Mouse (Mus musculus) brain, adult 2 months (tissue): ENCODE measurements at regions not wholly inside any gene's neighbourhood (a gene's known extent, or its start where the extent isn't known, plus 50 kb on each side); places are given as distances from the start of the nearest gene placed in this dataset.

Experiments
- DNase-seq: peaks from one replicate; pipeline ENCODE4 v3.0.0; 2011; ENCODE audit warnings: low read depth, low spot score

DNA sequence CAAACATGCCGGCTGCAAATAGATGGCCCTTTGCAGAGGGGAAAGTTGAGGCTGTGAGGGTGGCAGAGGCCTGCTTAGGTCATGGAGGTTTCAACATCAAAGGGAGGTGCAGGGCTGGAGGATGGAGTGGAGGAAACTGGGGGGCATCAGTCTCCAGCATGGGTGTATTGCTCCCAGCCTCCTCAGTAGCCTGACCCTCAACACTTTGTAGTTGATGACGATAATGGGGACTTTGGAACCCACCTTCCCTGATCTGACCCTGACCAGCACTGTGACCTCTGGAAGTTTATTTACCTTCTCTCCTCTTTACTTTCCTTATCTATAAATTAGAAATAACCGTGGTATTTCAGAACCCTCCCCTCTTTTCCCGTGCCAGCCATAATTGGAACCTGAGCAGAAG lies 56.2 kb downstream of the Gm26897 start:
- DNase-seq, result no peak

DNA sequence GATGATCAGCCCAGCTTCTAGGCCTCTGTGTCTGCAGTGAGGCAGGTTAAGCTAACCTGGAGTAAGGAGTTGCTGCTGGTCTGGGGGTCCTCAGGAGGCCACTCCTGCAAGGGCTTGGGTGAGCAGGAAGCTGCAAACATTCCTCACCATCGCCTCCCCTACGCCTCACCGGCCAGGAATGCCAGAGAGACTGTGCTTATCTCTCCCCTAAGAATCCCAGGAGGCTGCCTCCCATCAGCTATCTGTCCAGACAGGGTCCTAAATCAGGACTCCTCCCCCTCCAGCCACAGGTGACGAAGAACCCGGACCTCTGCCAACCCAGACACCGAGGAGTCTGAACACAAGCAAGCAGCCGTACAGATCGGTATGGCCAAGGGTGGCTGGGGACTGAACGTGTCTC lies 56.8 kb downstream of the Gm26897 start:
- no peak for DNase-seq

DNA sequence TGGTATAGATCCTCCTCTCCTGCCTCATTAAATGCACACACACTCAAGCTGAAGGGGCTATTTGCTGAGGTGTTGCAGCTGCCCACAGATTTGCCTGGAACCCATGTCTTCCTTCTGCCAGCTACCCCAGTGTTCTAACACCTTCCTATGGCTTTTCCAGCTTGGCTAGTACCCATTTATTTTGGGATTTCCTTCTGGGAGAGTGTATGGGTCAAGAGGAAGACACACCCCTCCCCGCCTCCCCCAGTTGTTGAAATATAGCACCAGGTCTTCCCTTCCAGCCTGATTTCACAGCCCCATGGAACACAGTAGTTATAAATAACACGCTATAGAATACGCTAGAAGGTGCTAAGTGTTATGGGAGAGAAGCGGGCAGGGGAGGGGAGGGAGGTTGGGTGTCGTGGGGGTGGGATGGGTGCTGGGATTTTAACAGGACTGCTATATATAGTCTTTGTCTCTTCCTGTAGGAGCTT lies 57.4 kb downstream of the Gm26897 start:
- peak; percentile 79 for DNase-seq

DNA sequence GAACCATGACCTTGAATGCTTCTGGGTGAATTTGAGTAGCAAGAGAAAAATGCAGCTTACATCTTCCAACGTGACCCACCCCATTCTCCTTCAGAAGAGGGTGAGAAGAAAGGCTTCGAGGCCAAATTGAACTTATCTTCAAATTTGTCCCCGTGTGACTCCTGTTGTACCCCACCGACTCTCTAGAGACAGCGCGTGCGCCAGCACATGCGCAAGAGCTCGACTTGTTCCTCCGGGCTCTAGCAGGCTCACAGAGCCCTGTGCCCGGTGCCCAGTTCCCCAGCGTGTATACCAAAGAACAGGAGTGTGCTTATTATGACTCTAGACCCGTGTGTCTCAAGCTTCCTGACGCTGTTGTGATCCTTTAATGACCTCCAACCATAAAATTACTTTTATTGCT lies 59.0 kb downstream of the Gm26897 start:
- no peak for DNase-seq

DNA sequence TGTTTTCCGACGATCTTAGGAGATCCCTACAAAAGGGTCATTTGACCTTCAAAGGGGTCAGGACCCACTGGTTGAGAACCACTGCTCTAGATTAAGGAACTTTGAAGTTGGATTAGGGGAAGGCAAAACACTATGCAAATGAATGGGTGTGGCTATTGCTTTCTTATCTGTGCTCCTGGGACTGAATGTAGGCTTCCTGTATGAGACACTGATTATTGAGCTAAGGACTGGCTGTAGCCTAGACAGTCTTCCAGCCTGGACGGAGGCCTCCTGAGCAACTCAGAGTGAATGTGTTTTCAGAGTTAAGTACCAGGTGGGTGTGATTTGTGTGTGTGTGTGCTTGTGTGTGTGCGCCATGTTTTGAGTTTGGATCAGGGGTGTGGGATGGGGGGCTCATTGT lies 59.5 kb downstream of the Gm26897 start:
- no peak for DNase-seq

DNA sequence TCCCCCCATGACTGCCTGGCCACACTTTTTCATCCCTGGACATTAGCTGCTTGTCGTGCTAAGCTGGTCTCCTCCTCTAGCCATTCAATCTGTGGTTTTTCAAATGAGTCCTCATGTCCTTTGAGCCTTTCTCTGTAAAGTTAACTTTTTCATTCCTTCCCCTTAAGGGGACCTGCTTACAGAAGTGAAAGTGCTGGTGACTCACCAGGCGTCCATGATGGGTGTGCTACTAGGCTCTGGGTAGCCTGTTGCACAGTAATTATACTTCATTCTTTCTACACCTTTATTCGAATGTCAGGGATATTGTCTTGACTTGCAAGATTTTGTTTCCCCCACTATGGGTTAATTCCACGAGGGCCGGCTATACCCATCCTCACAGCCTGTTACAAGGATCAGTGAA lies 63.2 kb downstream of the Gm26897 start:
- DNase-seq, result no peak

DNA sequence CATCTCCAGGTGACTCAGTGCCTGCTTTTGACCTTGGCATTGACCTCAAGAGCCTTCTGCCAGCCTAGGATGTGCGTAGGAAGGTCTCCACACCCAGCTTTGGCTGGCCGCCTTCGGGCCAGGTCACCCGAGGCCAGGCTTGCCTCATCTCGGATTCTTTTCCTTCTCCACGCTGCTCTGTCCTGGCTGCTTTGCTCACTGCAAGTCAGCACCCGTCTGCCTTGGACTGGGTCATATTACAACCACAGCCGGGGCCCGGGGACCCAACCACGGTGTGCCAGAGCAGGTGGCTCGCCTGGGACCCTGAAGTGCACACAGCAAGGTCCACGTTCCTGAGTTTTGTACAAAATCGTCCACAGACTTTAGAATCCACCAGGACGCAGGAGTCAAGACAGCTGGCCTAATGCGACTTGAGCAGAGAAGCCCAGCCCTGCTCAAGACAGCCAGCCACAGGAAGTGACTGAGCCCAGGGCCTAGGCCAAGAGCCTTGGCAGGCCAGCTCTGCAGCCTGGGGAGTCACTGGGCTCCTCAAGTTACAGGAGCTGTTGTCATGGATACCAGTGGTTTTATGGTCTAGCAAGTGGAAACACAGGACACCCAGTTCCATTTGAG lies 66.1 kb downstream of the Gm26897 start:
- DNase-seq, result peak; percentile 45

DNA sequence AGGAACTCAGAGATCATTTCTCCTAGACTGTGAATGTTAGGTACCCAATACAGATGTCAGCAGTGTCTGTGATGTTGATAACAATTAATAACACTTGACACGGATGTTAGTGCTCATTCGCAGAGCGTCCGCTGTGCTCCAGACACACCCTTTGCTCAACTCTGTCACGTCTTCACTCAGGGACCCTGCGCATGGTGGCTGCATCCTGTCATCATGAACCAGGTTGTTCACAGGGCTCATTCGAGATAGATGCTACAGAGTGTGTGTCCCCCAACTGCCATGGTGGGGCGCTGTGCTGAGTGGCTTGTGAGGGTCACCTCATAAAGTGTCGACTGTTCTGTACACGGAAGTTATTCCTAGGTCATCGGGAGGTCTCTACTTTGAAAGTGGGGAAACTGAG lies 66.8 kb downstream of the Gm26897 start:
- DNase-seq, result no peak

DNA sequence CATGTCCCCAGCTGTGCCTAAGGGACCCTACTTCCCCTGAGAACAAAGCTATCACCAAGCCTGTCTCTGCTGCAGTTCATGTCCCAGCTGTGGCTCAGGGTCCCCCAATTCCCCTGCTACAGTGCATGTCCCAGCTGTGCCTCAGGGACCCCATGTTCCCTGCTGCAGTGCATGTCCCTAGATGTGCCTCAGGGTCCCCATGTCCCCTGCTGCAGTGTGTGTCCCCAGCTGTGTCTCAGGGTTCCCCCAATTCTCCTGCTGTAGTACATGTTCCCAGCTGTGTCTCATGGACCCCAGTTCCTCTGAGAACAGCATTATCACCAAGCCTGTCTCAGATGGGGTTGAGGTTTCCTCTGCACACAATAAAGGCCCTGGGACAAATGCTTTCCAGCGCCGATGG lies 67.3 kb downstream of the Gm26897 start:
- no peak for DNase-seq

DNA sequence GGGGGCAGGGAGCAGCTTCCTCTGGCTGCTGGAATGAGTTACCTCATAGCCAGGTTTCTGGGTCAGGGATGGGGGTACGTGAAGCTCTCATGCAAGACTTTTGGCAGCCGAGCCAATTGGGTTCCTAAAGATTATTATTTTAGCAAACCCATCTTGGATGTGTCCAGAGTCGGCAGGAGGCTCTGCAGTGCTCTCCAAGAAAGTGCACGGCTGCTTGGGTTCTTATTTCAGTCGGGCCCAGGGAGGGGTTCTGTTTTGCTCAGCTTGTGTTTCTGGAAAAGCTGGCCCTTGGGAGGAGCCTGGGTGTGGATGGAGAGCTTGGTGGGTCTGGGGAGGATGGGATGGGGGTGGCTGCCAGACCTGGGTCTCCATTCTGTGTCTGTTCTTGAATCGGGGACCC lies 70.8 kb downstream of the Gm26897 start:
- no peak for DNase-seq

DNA sequence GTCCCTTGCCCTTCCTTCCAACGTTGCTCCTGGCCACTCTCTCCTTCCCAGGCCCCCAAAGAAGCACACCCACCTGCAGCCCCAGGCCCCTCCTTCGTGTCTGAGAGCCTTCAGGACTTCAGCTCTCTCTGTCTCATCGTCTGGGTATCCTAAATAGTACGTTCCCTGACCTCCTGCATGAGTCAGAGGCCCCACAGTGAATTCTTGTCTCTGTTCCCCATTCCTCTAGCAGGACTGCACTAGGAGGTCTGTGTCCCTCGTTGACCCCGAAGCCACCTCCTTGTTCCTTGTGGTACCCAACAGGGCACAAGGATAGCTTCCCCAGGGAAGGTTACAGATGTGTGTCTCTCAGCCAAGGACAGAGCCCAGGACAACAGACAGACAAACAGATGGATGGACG lies 71.4 kb downstream of the Gm26897 start:
- no peak for DNase-seq

DNA sequence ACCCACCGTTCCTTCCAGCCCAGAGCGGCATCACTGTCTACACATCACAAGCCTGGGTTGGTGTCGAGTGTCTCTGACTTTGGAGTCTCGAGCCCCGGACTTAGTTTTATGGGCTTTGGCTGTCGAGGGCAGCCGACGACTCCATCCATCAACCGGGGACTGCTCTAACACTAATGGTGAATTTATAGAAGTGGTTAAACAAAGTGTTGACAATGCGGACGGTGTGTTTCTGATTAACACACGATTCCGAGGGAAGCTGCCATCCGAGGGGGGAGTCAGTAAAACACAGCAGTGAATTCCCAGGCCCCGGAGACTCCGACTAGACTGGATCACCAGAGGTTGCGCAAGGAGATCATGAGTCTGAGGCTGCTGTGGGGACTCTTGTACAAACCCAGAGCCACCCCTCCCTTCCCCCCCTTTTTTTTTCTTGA lies 72.1 kb downstream of the Gm26897 start:
- no peak for DNase-seq

DNA sequence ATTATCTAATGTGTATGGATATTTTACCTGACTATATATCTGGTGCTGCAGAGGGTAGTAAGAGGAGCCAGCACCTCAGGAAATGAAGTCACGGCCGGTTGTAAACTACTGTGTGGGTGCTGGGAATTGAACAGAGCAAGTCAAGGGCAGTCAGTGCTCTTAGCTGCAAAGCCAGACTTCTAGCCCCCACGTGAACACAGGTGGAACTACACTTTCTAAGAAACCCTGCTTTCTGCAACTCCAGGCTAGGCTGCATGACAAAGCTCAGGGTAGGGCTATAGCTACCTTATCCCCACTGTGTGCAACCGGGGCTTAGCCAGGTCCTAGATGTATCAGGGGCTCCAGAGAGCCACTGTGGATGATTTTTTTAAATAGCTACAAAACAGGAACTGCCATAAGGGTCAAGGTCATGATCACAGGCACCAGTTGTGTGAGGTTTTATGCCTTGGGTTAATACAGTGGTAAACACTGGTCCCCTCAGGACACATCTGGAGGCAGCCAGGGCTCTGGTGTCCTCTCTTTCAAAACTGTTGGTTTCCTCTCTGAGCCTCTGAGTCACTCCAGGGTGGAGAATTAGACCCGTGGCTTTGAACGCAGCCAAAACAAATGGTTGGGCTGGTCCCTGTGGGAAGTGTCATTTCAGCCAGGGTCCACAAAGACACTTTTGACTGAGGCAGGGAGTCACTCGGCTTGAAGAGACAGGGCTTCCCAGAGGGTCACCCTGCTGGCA lies 76.5 kb downstream of the Gm26897 start:
- no peak for DNase-seq

DNA sequence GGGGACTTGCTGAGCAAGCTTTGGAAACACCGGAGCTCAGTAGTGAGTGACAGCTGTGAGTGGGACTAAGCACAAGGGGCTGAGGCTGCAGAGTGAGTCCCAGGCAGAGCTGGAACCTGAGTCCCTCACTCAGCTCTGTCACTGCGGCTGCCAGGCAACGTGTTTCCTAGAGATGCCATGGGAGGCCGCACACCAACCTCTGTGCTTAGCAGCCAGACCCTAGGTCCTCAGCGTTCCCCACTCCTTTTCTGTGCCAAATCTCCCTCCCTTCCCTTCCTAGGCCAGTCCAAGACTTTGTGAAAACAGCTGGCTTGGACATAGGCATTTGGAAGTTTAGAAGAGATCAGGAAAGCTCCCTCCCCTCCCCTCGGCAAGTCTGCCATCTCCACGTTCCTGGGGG lies 78.9 kb downstream of the Gm26897 start:
- DNase-seq, result peak; percentile 30

DNA sequence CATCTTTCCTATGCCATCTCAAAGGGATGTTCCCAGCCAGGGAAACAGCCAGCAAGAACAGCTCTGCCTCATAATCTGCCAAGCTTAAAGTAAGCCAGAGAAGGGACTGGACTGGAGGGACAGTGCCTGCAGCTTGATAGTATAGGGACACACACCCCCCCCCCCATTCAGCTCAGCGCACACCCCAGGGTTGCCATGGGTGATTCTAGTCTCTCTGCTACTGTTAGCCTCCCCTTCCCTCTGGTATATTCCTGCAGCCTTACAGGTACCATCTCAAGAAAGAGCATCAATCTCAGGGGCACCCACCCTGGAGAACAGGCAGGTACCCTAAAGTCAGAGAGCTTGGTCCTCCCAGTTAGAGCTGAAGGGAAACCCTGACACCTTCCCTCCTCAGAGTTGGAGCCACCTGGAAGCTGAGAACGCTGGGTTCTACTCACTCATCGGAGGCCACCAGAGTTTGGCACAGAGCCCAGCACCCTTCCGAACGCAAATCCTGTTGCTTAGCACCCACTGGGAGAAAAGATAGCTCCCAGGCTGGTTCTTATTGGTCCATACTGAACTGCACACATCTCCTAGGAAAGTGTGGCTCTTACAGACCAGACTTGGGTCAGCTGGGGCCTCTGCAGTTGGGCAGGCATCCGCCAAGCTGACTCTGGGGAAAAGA lies 79.5 kb downstream of the Gm26897 start:
- DNase-seq, result peak; percentile 86

DNA sequence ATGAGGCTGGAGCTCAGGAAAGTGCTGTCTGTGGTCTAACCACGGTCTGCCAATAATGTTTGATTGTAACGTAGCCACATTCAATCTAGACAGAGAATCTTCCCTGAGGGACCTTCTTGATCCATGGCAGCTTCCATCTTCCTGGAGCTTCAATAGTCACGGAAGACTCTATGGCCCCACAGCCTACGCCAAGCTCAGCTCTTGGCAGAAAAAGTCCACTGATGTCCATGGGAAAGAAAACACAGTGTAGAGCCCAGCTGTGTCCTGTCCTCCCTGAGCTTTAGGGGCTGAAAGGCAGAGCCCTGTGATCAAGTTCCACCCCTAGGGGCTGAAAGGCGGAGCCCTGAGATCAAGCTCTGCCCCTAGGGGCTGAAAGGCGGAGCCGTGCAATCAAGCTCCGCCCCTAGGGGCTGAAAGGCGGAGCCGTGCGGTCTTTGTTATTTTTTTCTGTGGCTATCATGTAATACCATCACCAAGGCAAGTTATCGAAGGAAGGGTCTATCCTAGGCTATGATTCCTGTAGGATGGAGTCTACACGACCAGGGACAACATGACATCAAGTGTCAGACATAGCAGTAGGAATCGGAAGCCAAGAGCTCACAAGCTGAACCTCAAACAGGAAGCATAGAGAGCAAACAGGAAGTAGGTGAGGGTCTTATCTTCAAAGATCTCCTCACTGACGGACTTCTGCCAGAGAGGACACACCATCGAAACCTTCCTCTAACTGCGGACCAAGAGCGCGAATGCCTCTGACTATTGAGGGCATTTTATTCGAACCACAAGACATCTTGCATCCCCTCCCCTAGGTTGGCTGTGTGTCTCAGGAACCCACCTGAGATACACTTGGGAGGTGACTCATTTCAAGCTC lies 81.4 kb downstream of the Gm26897 start:
- no peak for DNase-seq

DNA sequence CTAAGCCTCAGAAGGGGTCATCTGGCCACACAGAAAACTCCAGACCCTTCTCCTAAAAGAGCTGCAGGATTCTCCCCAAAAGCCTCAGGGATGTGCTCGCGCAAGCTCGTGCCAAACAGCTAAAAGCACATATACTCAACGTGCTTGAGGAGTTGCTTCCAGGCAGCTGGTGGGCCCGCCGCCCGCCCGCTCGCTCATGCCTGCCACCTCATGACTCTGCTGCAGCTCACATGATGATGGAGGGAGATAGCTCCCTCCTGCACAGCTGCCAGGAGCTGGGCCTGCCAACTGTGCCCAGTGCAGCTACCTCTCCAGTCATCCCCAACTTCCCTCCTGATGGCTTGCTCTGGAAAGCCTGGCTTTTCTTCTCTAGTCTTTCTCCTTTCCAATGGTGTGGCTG lies 87.2 kb downstream of the Gm26897 start:
- peak; percentile 55 for DNase-seq

DNA sequence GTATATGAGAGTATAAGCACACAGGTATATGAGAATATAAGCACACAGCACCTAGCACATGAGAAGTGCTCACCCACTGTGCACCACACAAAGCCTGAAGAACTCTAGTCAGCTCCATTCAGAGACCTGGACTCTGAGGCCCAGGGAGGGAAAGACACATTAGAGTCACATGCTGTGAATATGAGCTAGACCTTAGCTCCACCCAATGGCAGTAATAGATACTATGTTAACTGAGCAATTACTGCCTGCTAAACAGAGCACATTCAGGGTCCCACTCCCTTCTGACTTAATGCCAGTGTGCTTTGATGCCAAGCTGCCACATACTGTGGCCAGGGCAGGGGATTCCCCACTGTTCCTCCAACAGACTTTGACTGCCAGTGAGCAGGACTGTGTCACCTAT lies 89.2 kb downstream of the Gm26897 start:
- no peak for DNase-seq

DNA sequence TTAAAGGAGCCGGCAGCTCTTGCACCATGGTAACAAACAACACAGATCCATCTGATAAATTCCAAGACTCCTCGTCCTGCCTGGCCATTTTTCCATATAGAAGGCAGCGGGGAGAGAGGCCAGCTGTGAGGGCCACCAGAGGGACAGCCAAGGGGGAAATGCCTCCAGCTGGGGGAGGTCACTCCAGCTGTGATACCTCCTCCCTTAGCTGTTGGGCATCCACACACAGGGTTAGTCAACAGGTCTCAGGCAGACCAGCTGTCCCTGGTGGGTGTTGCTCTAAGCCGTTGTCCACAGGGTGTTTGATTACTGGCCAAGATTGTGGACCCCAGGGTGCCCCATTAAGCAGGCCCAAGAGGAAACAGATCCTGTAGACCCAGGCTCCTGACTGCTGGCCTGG lies 89.7 kb downstream of the Gm26897 start:
- no peak for DNase-seq

DNA sequence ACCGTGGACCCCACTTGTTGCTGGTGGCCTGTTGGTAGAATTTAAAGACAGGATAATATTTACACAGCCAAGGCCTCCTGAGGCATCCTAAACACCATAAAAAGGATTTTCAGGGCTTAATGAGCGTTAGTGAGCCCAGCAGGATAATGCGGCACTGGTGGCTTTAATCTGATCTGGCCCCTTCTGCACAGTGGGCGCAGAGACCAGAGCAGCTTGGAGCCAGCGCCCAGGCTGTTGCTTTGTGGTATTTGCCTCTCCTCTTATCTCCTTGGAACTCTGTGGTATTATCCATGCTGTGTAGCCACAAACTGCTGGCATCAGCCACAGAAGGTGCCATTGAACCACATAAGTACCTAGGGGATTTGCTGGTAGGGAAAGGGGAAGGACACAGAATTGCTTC lies 90.1 kb downstream of the Gm26897 start:
- no peak for DNase-seq

DNA sequence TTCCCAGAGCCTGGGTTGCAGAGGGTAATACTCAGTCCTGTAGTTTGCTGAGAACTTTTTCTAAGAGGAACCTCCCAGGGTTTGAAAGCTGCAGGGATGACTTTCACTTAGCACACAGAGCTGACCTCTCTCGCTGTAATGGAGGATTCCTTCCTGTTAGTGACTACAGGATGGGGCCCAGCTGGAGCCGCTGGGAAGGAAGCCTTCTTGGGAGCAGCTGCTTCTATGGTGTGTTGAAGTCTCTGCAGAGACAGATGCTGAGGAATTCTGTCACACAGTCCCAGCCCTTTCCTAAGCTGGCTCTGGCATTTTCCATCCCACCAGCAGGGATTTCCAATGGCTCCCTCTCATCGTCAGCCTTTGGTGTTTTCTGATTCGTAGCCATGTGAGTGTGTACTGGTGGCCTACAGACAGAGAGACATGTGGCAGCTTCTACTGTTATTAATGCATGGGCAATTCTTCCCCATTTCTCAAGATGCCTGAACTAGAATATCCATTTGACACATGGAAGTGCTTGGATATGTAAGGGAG lies 90.9 kb downstream of the Gm26897 start:
- no peak for DNase-seq

DNA sequence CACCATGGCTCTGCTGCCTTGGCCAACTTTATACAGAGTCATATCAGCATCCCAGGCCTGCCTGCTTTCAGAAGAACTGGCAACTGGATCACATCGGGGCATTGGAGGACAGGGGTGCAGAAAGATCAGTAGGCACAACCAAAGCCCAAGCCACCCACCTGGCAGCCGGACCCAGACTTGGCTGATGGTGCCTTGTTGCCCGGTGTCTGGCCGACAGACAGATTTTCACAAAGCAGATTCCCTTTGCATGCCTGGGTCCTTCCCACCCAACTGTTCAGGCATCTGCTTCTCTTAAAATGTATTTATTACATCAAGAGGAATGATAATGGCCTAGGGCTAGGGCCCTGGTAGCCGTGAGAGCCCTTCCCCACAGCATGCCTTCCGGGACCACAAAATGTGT lies 96.2 kb downstream of the Gm26897 start:
- DNase-seq, result peak; percentile 15
